Mouse (Mus musculus) testis, adult 2 months (tissue): ENCODE measurements around the gene Gm20855. TPM values are rescaled to one million over a fixed set of nuclear protein-coding genes. Genes with fewer than 3 reads are reported as not detected.
"Not testable (repeated sequence)": the region's sequence is repeated elsewhere in the genome, so short reads cannot be mapped to it uniquely, and the experiment has no call there.

Experiments
- H3K27ac ChIP-seq: fragments of 200-500 bp; 2 replicates; pipeline ENCODE4 v1.5.1; 2012; ENCODE audit warnings: low read depth, low read length; ENCODE audit not compliant: control insufficient read depth, insufficient read depth
- H3K27me3 ChIP-seq: fragments of 200-500 bp; 2 replicates; pipeline ENCODE4 v1.6.1; 2012; ENCODE audit warnings: mild to moderate bottlenecking, low read length, moderate library complexity; ENCODE audit not compliant: control insufficient read depth, insufficient read depth
- H3K36me3 ChIP-seq: fragments of 200-500 bp; 2 replicates; pipeline ENCODE4 v1.6.1; 2012; ENCODE audit warnings: mild to moderate bottlenecking, low read length; ENCODE audit not compliant: control insufficient read depth, insufficient read depth
- H3K4me1 ChIP-seq: fragments of 200-500 bp; 2 replicates; pipeline ENCODE4 v1.6.1; 2012; ENCODE audit warnings: low read length; ENCODE audit not compliant: control insufficient read depth, insufficient read depth
- H3K4me3 ChIP-seq: fragments of 200-500 bp; 2 replicates; pipeline ENCODE4 v1.5.1; 2012; ENCODE audit warnings: low read depth, mild to moderate bottlenecking, low read length, moderate library complexity, mixed read lengths; ENCODE audit not compliant: control insufficient read depth
- polyA plus RNA-seq: library from polyadenylated mRNA; depleted of rRNA; stranded (reverse); fragments of >200 nt; gene quantifications from 2 replicates; pipeline ENCODE4 v1.2.3, GENCODE M21; 2012; rRNA removed

Gm20855 gene
- polyA plus RNA-seq = not detected in 2 replicates

- H3K36me3 ChIP-seq, H3K4me1 ChIP-seq, H3K27ac ChIP-seq, H3K27me3 ChIP-seq, H3K4me3 ChIP-seq: not testable (repeated sequence)
These were observed at the start of gene Gm20855 for GRCm38 (mm10) chrY:35131733-35132132. Gene Gm20855 (minus strand): TSS chrY:35131833.
